Mouse (Mus musculus) erythroblast, adult 5-6 weeks (primary cell): ENCODE data around the gene Olfr376. TPM values are rescaled to one million over a fixed set of nuclear protein-coding genes. Genes with fewer than 3 reads are reported as not detected.

Source experiments
- ATAC-seq: replicated peaks from 2 replicates; pipeline ENCODE4 v1.8.0; 2016; ENCODE audit warnings: moderate number of reproducible peaks, mild to moderate bottlenecking, moderate TSS enrichment, inconsistent platforms; ENCODE audit not compliant: poor library complexity, low FRiP score, severe bottlenecking
- total RNA-seq, 2 experiments: library from RNA; stranded (forward) in 1 of 2; stranded (reverse) in 1 of 2; fragments of 150-400 nt in 1 of 2; fragments of 200-764, 138-1000 nt in 1 of 2; gene quantifications; 2 replicates each; pipeline versions ENCODE4 v1.2.3 to v1.2.4; 2015 to 2017; ENCODE audit warnings: low replicate concordance in 2 of 2

Olfr376 gene
- not detected in 2 replicates for total RNA-seq (2015; ENCODE audit: low replicate concordance)
- not detected in 2 replicates for total RNA-seq (2017; ENCODE audit: low replicate concordance)

DNA sequence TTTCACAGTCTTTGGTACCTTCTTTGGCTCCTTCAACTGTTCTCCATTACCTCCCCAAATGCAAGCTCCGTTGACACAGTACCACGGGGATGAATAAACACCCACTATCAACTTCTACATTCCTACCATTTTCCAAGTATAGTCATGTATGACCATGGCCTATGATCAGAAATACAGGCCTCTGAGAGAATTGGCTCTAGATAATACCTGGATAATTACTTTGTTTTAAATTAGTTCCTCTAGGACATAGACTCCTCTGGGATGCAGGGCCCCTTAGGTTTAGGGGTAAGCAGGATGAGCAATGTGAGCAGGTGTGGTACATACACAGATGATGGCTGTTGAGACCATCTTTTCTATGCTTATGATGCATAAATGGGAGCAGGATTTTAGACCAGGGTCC is at the start of gene Olfr376:
Gene Olfr376, plus strand, starts transcription at position 301 of the 400 bp plus-strand sequence.
- ATAC-seq = no peak

GRCm38 (mm10) chr11:73323906-73324830 is 46.9 kb upstream of the Olfr376 start:
- no peak for ATAC-seq

- no peak for ATAC-seq
Measured at GRCm38 (mm10) chr11:73326485-73326886, 44.6 kb upstream of the Olfr376 start.

DNA sequence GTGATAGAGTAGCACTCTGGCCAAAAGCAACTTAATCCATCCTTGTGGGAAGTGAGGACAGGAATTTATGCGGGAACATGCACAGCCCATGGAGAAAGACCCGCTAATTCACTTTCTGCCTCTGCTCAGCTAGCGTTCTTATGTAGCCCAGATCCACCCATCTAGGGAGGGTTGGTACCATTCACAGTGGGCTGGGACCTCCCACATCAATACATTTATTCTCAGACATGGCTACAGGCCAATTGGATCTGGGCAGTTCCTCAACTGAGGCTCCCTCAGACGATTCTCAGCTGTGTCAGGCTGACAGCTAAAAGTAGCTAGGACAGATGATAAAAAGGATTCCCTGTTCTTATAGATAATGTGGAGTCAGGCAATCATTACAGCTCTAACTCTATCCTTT is 43.7 kb upstream of the Olfr376 start:
- no peak for ATAC-seq

DNA sequence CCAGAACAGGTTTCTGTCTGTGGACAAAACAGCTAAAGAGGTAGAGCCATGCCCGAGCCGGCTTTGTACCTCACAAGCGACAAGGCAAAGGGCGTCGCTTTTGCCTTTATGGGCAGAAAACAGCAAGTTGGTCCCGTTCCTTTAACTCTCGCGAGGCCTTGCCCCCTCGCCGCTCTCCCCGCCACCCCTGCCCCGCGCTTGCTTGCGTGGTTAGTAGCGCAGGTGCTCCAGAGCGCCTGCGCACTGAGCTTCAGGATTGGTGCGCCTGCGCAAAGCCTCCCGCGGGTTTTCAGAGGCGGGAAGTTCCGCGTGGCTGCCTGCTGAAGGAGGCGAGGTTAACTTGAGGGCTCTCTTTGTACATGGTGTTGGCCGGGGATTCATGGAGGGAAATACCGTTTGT is 41.6 kb upstream of the Olfr376 start, which contains the start of the genes Aspa, Gm49340 and Spata22:
Gene Aspa, minus strand, starts transcription at position 155 of the 400 bp plus-strand sequence.
Gene Gm49340, plus strand, starts transcription at position 300 of the 400 bp plus-strand sequence.
Gene Spata22, plus strand, starts transcription at position 300 of the 400 bp plus-strand sequence.
- ATAC-seq = no peak

GRCm38 (mm10) chr11:73333357-73333756 is 37.7 kb upstream of the Olfr376 start:
- ATAC-seq = no peak

- ATAC-seq = no peak
Measured at GRCm38 (mm10) chr11:73336919-73337318, 34.1 kb upstream of the Olfr376 start.

- ATAC-seq = no peak
Measured at GRCm38 (mm10) chr11:73350483-73350882, 20.6 kb upstream of the Olfr376 start, which contains the start of gene Olfr20. TSS of gene Olfr20 (plus strand) at chr11:73350783.

- no peak for ATAC-seq
Measured at GRCm38 (mm10) chr11:73395374-73395773, 24.3 kb downstream of the Olfr376 start.

DNA sequence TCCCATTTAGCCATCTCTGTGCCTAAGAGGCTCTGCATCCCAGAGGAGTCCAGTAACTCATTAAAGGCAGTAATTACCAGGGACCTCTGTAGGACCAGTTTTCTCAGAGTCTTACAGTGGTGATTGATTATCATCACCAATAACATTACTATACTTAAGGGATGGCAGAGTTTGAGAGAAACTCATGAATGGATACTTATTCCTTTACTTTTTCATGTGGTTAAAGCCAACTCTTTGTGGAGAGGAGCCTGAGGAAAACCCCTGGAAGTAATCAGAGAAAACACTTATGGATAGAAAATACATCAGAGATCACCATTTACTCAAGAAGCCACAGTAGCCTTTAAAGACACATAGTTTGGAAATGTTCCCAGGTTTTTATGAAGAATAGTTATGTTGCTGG is 28.5 kb downstream of the Olfr376 start, which contains the start of gene Olfr1:
Gene Olfr1, minus strand, starts transcription at position 101 of the 400 bp plus-strand sequence.
- no peak for ATAC-seq

Other genes starting within 250 kb of the Olfr376 start
- 7.9 and 12.7 TPM in 2 replicates for gene Haspin, start 233.0 kb upstream of the Olfr376 start, total RNA-seq (2015; ENCODE audit: low replicate concordance)
- gene Haspin, start 233.0 kb upstream of the Olfr376 start, total RNA-seq (2017; ENCODE audit: low replicate concordance) = 13.1 and 16.7 TPM in 2 replicates
- gene P2rx5, start 210.8 kb upstream of the Olfr376 start, total RNA-seq (2015; ENCODE audit: low replicate concordance) = not detected in 2 replicates
- not detected in 2 replicates for gene P2rx5, start 210.8 kb upstream of the Olfr376 start, total RNA-seq (2017; ENCODE audit: low replicate concordance)
- 12.5 and 25.2 TPM in 2 replicates for gene Emc6, start 194.2 kb upstream of the Olfr376 start, total RNA-seq (2015; ENCODE audit: low replicate concordance)
- gene Emc6, start 194.2 kb upstream of the Olfr376 start, total RNA-seq (2017; ENCODE audit: low replicate concordance) = 3.3 and 6.0 TPM in 2 replicates
- gene Tax1bp3, start 194.2 kb upstream of the Olfr376 start, total RNA-seq (2015; ENCODE audit: low replicate concordance) = 3.1 and 4.4 TPM in 2 replicates
- gene Tax1bp3, start 194.2 kb upstream of the Olfr376 start, total RNA-seq (2017; ENCODE audit: low replicate concordance) = 2.5 and 4.0 TPM in 2 replicates
- gene Ctns, start 172.2 kb upstream of the Olfr376 start, total RNA-seq (2015; ENCODE audit: low replicate concordance) = 2.3 and 6.0 TPM in 2 replicates
- gene Ctns, start 172.2 kb upstream of the Olfr376 start, total RNA-seq (2017; ENCODE audit: low replicate concordance) = 3.5 and 6.0 TPM in 2 replicates
- gene Shpk, start 171.8 kb upstream of the Olfr376 start, total RNA-seq (2015; ENCODE audit: low replicate concordance) = 2.1 TPM in 1 of 2 replicates, not detected in the other
- 1.5 and 2.4 TPM in 2 replicates for gene Shpk, start 171.8 kb upstream of the Olfr376 start, total RNA-seq (2017; ENCODE audit: low replicate concordance)
- gene Trpv1, start 137.0 kb upstream of the Olfr376 start, total RNA-seq (2015; ENCODE audit: low replicate concordance) = not detected in 2 replicates
- gene Trpv1, start 137.0 kb upstream of the Olfr376 start, total RNA-seq (2017; ENCODE audit: low replicate concordance) = not detected in 2 replicates
- not detected in 2 replicates for gene Trpv3, start 103.9 kb upstream of the Olfr376 start, total RNA-seq (2015; ENCODE audit: low replicate concordance)
- not detected in 2 replicates for gene Trpv3, start 103.9 kb upstream of the Olfr376 start, total RNA-seq (2017; ENCODE audit: low replicate concordance)
- 1.3 TPM in 1 of 2 replicates, not detected in the other for gene Aspa, start 41.6 kb upstream of the Olfr376 start, total RNA-seq (2015; ENCODE audit: low replicate concordance)
- gene Aspa, start 41.6 kb upstream of the Olfr376 start, total RNA-seq (2017; ENCODE audit: low replicate concordance) = not detected in 2 replicates
- not detected in 2 replicates for gene Gm49340, start 41.5 kb upstream of the Olfr376 start, total RNA-seq (2015; ENCODE audit: low replicate concordance)
- gene Gm49340, start 41.5 kb upstream of the Olfr376 start, total RNA-seq (2017; ENCODE audit: low replicate concordance) = not detected in 2 replicates
- not detected in 2 replicates for gene Spata22, start 41.5 kb upstream of the Olfr376 start, total RNA-seq (2015; ENCODE audit: low replicate concordance)
- gene Spata22, start 41.5 kb upstream of the Olfr376 start, total RNA-seq (2017; ENCODE audit: low replicate concordance) = not detected in 2 replicates
- not detected in 2 replicates for gene Olfr20, start 20.5 kb upstream of the Olfr376 start, total RNA-seq (2015; ENCODE audit: low replicate concordance)
- gene Olfr20, start 20.5 kb upstream of the Olfr376 start, total RNA-seq (2017; ENCODE audit: low replicate concordance) = not detected in 2 replicates
- gene Olfr1, start 28.4 kb downstream of the Olfr376 start, total RNA-seq (2015; ENCODE audit: low replicate concordance) = not detected in 2 replicates
- not detected in 2 replicates for gene Olfr1, start 28.4 kb downstream of the Olfr376 start, total RNA-seq (2017; ENCODE audit: low replicate concordance)
- not detected in 2 replicates for gene Olfr378, start 57.2 kb downstream of the Olfr376 start, total RNA-seq (2015; ENCODE audit: low replicate concordance)
- not detected in 2 replicates for gene Olfr378, start 57.2 kb downstream of the Olfr376 start, total RNA-seq (2017; ENCODE audit: low replicate concordance)
- gene Olfr380, start 86.3 kb downstream of the Olfr376 start, total RNA-seq (2015; ENCODE audit: low replicate concordance) = not detected in 2 replicates
- gene Olfr380, start 86.3 kb downstream of the Olfr376 start, total RNA-seq (2017; ENCODE audit: low replicate concordance) = not detected in 2 replicates
- gene Olfr381, start 120.4 kb downstream of the Olfr376 start, total RNA-seq (2015; ENCODE audit: low replicate concordance) = not detected in 2 replicates
- gene Olfr381, start 120.4 kb downstream of the Olfr376 start, total RNA-seq (2017; ENCODE audit: low replicate concordance) = not detected in 2 replicates
- not detected in 2 replicates for gene Olfr382, start 146.0 kb downstream of the Olfr376 start, total RNA-seq (2015; ENCODE audit: low replicate concordance)
- gene Olfr382, start 146.0 kb downstream of the Olfr376 start, total RNA-seq (2017; ENCODE audit: low replicate concordance) = not detected in 2 replicates
- not detected in 2 replicates for gene Olfr385, start 221.8 kb downstream of the Olfr376 start, total RNA-seq (2015; ENCODE audit: low replicate concordance)
- gene Olfr385, start 221.8 kb downstream of the Olfr376 start, total RNA-seq (2017; ENCODE audit: low replicate concordance) = not detected in 2 replicates
- not detected in 2 replicates for gene Olfr384, start 227.3 kb downstream of the Olfr376 start, total RNA-seq (2015; ENCODE audit: low replicate concordance)
- gene Olfr384, start 227.3 kb downstream of the Olfr376 start, total RNA-seq (2017; ENCODE audit: low replicate concordance) = not detected in 2 replicates